Mouse (Mus musculus) macrophage (primary cell): ENCODE measurements around the gene Pknox1. TPM values are rescaled to one million over a fixed set of nuclear protein-coding genes. Genes with fewer than 3 reads are reported as not detected.
A peak's percentile ranks its signal among the peaks of the same experiment; 100 is the strongest.
"Not testable (repeated sequence)": the region's sequence is repeated elsewhere in the genome, so short reads cannot be mapped to it uniquely, and the experiment has no call there.

Source experiments
- H3K27ac ChIP-seq: fragments of 350-480 bp; formaldehyde crosslinking; 2 replicates; pipeline ENCODE4 v1.9.0; 2021
- H3K36me3 ChIP-seq: fragments of 350-480 bp; formaldehyde crosslinking; 2 replicates; pipeline ENCODE4 v1.9.0; 2021; ENCODE audit errors: inconsistent target
- H3K4me3 ChIP-seq: fragments of 350-480 bp; formaldehyde crosslinking; 2 replicates; pipeline ENCODE4 v1.9.0; 2021; ENCODE audit errors: inconsistent target
- H3K79me2 ChIP-seq: fragments of 350-480 bp; formaldehyde crosslinking; 2 replicates; pipeline ENCODE4 v1.9.0; 2021; ENCODE audit errors: inconsistent target
- WGBS: methylation state at CpG from one replicate; pipeline ENCODE4 v1.1.7; 2026; ENCODE audit warnings: inconsistent platforms; ENCODE audit not compliant: missing documents; 5-methylcytosine and 5-hydroxymethylcytosine counted together
- polyA plus RNA-seq: library from polyadenylated mRNA; stranded (reverse); fragments of 250-400 nt; gene quantifications from 3 replicates; pipeline ENCODE4 v1.2.4, GENCODE M21; 2018; ENCODE audit warnings: inconsistent platforms
- total RNA-seq, 78 experiments: library from RNA; depleted of rRNA; stranded (reverse); fragments of 250-400 nt; gene quantifications; 1 replicate in 9 of 78; 2 replicates in 24 of 78; 3 replicates in 43 of 78; 4 replicates in 2 of 78; pipeline ENCODE4 v1.2.4; 2018; ENCODE audit warnings: inconsistent platforms in 56 of 78

Pknox1 gene
- total RNA-seq (2018; cell fraction: chromatin; rRNA removed), result 10 to 100 TPM; 24.3 to 54.8 (median 37.6) TPM
- total RNA-seq (2018; cell fraction: cytosol; rRNA removed), result 10 to 100 TPM; 10.8 to 14.6 (median 13.4) TPM
- 10 to 100 TPM; 13.8 to 39.7 (median 25.4) TPM for total RNA-seq (2018; cell fraction: nucleus; rRNA removed)
- polyA plus RNA-seq, result 6.6 to 12.3 TPM (median 11.2 TPM) in 3 replicates

DNA sequence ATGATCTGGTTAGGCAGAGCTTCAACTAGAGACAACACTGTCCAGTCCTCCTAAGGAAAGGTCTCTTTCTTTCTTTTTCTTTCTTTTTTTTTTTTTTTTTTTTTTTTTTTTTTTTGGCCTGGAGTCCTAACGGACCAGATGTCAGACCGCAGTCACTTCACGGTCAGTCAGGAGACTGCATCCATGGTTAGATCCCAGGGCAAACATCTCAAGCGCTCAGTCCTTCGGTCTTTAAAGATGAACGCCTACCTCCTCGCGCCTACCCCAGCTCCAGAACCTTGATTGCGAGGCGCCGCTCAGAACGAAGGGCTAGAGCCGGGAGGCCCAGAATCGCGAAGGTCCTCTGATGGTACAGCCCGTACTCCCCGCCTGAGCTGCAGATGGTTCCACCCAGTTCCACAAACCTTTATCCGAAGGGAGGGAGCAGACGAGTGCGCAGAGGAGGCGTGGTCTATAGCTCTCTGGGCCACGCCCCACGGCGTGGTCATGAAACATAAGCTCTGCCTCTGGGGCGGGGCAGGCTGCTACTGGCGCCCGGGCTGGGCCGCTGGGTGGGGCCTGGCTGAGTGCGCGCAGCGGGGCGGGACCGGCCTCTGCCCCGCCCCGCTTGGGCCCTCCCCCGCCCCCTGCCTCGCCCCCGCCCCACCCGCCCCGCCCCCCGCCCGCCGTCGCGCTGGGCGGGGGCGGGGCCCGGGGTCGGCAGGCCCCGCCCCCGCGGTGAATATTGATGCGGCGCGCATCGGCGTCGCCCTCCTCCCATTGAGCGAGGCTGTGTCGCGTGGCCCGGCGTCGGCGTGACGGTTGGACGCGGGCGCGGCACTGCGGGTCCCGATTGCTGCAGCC lies at the start of gene Pknox1:
TSS of gene Pknox1 (plus strand) at position 720 of the 843 bp plus-strand sequence.
- H3K27ac ChIP-seq, result peak within 1 kb of the TSS; percentile 87
- peaks cover 38% of the 10 kb centered on the region for H3K79me2 ChIP-seq
- no peaks in the 10 kb centered on the region for H3K36me3 ChIP-seq
- peak within 1 kb of the TSS; percentile 53 for H3K4me3 ChIP-seq
- under 1% methylated on average over 59 of the region's 72 CpGs for WGBS

DNA sequence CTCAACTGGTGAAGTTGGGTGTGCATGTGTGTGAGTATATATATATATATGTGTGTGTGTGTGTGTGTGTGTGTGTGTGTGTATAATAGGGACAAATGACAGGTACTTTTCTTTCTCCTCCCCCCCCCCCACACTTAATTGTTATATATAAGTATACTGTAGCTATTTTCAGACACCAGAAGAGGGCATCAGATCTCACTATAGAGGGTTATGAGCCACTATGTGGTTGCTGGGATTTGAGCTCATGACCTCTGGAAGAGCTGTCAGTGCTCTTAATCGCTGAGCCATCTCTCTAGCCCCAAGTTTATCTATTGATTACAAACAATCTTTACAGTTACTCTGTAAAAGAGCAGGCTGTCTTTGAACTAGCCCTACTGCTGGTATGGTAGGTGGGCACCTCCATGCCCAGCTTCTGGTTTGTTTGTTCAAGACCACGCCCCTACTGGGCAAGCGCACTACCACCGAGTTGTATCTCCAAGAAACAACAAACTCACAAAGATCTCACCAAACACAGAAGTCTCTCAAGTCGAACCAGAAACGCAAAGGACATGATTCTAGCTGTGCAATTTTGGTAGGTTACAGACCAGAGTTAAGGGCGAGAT lies 45.1 kb upstream of the Pknox1 start:
- Histone ChIP-seq H3K36me3 (peaks cover 11% of the 10 kb centered on the region), H3K27ac (peak overlapping the region; percentile 74), H3K79me2 (peaks cover 45% of the 10 kb centered on the region), H3K4me3 (peak overlapping the region; percentile 98)
- 3% methylated on average over 7 of the region's 7 CpGs for WGBS

DNA sequence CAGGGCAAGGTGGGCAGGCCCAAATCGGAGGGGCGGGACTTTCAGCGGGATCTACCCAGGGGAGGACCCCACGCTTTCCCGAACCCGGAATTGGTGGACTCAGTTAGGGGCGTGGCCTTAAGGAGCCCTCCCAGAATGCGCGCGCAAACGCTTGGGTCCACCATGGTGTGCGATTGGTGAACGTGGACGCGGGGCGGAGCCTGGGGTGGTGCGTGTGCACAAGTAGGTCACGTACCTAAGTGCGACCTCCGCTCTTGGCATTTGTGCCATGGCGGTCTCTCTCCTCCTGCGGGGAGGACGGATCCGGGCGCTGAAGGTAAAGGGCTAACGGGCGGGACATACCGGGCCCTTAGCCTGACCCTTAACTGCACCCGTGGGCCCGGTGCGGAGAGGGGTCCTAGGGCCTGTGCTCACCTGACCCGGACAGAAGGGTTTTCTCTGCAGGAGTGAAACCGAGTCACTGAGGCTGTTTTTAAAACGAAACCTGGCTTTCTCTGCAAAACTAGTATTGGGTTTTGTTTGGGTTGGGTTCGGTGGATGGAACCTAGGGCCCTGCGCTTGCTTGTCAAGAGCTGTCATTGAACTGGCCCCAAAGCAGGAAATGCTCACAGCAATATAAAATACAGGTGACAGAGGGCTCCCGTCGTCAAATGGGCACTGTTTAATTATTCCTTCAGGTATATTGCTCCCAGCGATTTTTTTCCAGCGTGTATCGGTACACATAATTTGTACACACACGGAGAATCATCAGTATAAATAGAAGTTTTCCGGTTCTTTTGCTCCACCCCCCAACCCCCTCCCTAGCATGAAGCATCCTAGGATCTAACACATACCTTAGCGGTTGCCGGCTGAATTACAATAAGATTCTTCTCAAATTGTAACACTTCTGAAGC lies 44.3 kb upstream of the Pknox1 start, which contains the start of the genes Wdr4 and Ndufv3:
TSS of gene Wdr4 (minus strand) at position 35 of the 893 bp plus-strand sequence.
TSS of gene Ndufv3 (plus strand) at position 170 of the 893 bp plus-strand sequence.
- peaks cover 11% of the 10 kb centered on the region for H3K36me3 ChIP-seq
- peak within 1 kb of the TSS; percentile 98 for H3K4me3 ChIP-seq
- WGBS, result under 1% methylated on average over 45 of the region's 45 CpGs
- peaks cover 52% of the 10 kb centered on the region for H3K79me2 ChIP-seq
- peak within 1 kb of the TSS; percentile 74 for H3K27ac ChIP-seq

DNA sequence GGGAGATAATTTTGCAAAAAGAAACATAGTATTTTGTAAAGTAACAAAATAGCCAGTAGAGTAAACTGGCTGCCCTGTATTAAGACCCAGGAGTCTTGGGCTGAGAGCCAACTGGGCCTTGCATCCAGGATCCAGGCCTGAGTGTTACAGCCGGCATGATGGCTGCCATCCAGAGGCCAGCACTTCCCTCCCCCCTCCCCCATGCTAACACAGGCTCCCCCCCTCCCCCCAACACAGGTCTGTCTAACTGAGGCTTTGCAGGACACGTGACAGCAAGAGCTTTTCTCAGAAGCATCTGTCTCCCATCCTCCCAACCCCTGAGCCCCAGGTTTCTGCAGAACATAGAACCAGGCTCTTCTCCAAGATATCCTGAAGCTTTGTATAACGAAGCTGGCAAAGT lies 43.6 kb upstream of the Pknox1 start:
- peaks cover 11% of the 10 kb centered on the region for H3K36me3 ChIP-seq
- H3K27ac ChIP-seq, result peak overlapping the region; percentile 74
- 100% methylated on average over 1 of the region's 3 CpGs for WGBS
- H3K79me2 ChIP-seq, result peaks cover 59% of the 10 kb centered on the region
- H3K4me3 ChIP-seq, result peak overlapping the region; percentile 98

DNA sequence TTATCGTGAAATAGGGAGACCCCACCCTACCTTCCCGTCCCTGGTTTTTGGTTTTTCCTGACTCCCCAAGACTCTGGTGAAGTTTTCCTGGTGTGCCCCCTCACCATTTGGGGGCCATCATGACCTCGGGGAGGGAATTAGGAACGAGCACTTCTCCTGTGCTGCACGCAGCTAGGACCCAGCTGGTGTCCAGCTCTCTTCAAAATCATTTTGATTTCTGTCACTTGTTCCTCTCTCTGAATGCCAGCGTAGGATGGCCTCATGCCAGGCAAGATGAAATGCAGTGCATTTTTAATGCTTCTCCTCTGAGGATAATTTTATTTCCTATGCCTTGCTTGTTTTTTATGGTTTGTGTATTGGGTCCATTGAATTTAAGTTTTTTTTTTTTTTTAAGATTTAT lies 42.6 kb upstream of the Pknox1 start:
- 93% methylated on average over 6 of the region's 6 CpGs for WGBS
- peaks cover 60% of the 10 kb centered on the region for H3K79me2 ChIP-seq
- H3K4me3 ChIP-seq, result no peak overlapping the region
- H3K36me3 ChIP-seq, result peaks cover 15% of the 10 kb centered on the region
- H3K27ac ChIP-seq, result no peak overlapping the region

DNA sequence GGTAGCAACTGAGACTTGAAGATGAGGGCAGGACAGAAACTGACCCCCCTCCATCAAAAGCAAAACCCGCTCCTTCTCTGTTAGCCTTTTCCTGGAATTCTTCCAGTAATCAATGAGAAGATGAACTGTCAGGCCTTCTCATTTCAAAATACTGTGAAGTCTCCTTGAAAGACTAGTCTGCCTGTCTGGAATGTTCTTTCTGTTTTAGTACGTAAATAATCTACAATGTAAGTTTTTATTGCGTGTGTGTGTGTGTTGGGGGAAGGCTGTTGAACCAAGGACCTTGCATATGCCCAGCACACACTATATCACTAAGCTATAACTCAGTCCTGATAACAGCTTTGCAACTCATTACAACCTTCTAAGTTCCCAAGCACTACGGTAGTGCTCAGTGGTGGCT lies 39.4 kb upstream of the Pknox1 start:
- H3K4me3 ChIP-seq, result no peak overlapping the region
- peaks cover 39% of the 10 kb centered on the region for H3K36me3 ChIP-seq
- no peak overlapping the region for H3K27ac ChIP-seq
- peaks cover 59% of the 10 kb centered on the region for H3K79me2 ChIP-seq
- 98% methylated on average over 4 of the region's 4 CpGs for WGBS

DNA sequence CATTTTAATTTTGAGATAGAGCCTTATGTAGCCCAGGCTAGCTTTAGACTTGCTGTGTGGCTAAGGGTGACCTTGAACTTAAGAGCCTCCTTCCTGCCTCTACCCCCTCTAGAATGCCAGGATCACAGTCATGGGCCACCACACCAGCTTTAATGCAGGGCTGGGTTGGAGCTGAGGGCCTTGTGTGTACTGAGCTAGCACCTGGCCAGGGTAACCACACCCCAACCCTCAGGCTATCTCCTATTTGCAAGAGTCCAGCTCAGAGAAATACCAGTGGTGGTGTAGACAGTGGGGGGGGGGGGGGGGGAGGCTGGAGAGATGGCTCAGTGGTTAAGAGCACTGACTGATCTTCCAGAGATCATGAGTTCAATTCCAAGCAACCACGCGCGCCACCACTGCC lies 38.7 kb upstream of the Pknox1 start:
- 100% methylated on average over 3 of the region's 3 CpGs for WGBS
- no peak overlapping the region for H3K4me3 ChIP-seq
- H3K36me3 ChIP-seq, result peaks cover 46% of the 10 kb centered on the region
- no peak overlapping the region for H3K27ac ChIP-seq
- H3K79me2 ChIP-seq, result peaks cover 52% of the 10 kb centered on the region

DNA sequence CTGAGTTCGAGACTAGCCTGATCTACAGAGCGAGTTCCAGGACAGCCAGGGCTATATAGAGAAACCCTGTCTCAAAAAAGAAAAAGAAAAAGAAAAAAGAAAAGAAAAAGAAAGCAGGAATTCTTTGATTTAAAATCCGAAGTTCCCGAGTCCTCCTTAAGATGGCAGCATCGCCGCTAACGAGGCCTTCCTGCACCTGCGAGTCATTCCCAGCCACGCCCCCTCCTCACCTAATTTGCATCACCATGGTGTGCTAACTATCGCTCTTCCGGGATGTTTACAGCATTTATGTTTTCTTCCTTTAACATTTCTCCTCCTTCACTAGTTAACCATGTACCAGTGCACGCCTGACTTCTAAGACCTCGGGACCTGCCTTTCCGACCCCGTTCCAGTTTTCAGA lies 35.2 kb upstream of the Pknox1 start:
- 66% methylated on average over 15 of the region's 15 CpGs for WGBS
- H3K4me3 ChIP-seq, result no peak overlapping the region
- H3K27ac ChIP-seq, result no peak overlapping the region
- peaks cover 47% of the 10 kb centered on the region for H3K36me3 ChIP-seq
- peaks cover 17% of the 10 kb centered on the region for H3K79me2 ChIP-seq

DNA sequence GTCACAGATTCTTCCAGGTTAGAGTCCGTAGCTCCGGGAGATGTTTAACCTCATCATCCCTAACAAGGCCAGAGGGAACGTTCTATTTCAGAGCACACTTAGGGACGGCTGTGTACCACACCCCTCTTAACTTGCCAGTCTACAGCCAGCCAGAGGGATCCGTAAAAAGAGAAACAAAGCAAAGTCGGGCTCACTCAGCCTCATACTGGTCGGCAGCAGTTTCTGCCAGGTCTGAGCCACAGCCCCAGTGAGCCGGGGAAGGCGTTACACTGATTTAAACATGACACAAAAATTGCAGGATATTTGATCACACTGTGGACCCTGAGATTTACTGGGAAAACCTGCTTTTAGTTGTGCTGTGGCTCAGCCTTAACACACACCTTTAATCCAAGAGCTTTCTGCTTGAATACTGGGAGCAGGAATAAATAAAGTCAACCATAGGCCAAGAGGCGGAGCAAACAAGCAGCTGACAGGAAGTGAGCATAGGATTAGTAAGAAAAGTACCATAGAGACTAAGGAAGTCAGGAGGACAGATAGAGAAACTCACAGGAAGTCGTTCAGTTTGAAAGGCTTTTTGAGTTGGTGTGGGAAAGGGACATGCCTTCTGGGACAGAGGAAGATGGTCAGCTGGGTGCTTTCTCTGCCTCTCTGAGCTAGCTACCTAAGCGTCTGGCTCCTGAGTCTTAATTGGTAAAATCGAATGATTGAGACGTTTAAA lies 32.9 kb upstream of the Pknox1 start:
- H3K79me2 ChIP-seq, result no peaks in the 10 kb centered on the region; the same call in 1 of the 2 replicates
- H3K36me3 ChIP-seq, result peaks cover 46% of the 10 kb centered on the region
- H3K27ac ChIP-seq, result no peak overlapping the region
- H3K4me3 ChIP-seq, result no peak overlapping the region
- 94% methylated on average over 14 of the region's 14 CpGs for WGBS

DNA sequence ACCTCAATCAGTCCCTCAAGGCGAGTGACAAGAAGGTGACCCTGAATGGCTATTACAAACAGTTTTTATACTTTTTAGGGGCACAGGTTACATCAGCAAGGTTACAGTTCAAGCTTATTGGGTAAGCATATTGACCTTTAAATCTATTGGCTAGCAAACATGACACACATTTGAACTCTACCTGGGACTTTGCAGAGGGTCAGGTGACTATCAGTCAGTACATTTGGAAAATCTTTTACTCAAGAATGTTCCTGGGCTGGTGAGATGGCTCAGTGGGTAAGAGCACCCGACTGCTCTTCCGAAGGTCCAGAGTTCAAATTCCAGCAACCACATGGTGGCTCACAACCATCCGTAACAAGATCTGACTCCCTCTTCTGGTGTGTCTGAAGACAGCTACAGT lies 32.2 kb upstream of the Pknox1 start:
- not testable (repeated sequence) for H3K27ac ChIP-seq, H3K79me2 ChIP-seq, H3K4me3 ChIP-seq
- WGBS, result 88% methylated on average over 1 of the region's 4 CpGs
- peaks cover 39% of the 10 kb centered on the region for H3K36me3 ChIP-seq

DNA sequence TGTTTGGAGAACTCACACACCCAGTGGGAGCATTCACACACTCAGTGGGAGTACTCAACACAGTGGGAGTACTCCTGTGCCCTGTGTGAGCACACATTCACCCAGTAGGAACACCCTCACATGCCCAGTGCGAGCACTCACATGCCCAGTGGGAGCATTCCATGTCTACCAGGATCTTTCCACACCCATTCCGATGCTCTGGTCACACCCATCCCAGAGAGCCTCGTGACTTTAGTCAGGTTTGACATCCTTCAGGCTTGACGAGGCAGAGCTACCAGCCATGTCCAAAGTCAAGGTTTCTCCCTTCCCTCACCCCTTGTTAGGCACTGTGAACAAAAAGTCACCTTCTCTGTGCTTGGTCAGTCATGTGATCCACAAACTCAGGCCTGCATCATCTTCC lies 29.2 kb upstream of the Pknox1 start:
- H3K27ac ChIP-seq, result no peak overlapping the region
- peaks cover 16% of the 10 kb centered on the region; the same call in 1 of the 2 replicates for H3K36me3 ChIP-seq
- WGBS, result 93% methylated on average over 4 of the region's 4 CpGs
- H3K79me2 ChIP-seq, result no peaks in the 10 kb centered on the region
- no peak overlapping the region for H3K4me3 ChIP-seq

DNA sequence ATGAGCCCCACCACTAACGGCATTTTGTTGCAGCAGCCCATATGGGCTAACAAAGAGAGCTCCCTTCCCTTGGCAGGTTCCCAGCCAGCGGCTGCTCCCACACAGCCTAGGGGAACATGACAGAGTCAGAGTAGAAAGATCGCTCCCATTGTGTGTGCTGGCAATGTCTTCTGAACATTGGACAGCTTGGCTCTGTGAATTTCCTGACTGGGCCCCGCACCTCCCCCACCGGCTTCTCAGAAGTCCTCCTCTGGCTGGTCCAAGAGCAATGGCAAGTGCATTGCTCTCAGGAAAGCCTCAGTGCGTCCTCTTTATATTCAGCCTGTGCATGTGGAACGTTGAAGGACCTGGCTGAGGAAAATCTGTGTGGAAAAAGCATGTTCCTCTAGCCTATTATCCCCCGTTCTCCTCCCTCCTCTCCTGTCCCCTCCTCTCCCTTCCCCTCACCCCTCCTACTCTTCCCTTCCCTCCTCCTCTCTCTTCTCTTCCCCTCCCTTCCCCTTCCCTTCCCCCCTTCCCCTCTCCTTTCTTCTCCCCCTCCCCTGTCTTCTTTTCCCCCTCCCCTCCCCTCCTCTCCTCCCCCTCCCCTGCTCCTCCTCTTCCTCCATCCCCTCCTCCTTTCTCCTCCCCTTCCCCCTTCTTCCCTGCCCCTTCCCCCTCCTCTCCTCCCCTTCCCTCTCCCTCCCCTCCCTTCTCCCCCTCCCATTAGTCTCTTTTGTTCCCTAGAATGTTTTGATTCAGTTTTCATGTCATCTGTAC lies 28.5 kb upstream of the Pknox1 start:
- 47% methylated on average over 8 of the region's 8 CpGs for WGBS
- Histone ChIP-seq H3K36me3 (peaks cover 9% of the 10 kb centered on the region; the same call in 1 of the 2 replicates), H3K79me2 (no peaks in the 10 kb centered on the region), H3K4me3 (no peak overlapping the region), H3K27ac (no peak overlapping the region)

DNA sequence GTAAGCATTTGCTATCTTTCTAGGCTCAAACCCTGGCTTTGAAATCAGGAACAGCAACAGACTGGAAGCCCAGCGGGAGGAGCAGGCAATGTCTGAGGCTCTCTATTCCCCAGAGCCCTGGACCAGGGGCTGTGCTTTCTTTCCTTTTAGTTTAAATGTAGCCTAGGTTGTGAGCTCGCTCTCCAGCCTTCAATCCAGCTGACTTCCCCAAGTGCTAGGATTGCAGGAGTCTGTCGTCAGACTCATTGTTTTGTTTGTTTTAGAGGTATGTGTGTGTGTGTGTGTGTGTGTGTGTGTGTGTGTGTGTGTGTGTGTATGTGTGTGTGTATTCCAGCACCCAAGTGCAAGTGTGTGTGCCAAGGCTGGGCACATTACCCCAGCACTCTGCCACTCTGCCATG lies 24.4 kb upstream of the Pknox1 start:
- H3K27ac ChIP-seq, result no peak overlapping the region
- H3K4me3 ChIP-seq, result no peak overlapping the region
- no peaks in the 10 kb centered on the region for H3K36me3 ChIP-seq
- H3K79me2 ChIP-seq, result no peaks in the 10 kb centered on the region
- 58% methylated on average over 3 of the region's 3 CpGs for WGBS
